Mouse (Mus musculus): ENCODE results near the gene Aim2. TPM values are rescaled to one million over a fixed set of nuclear protein-coding genes. Genes with fewer than 3 reads are reported as not detected.

Aim2 gene
- polyA plus RNA-seq, 1 experiment from 2014 or later, result 3.5 TPM

- H3K4me3 ChIP-seq (replicated peaks; ENCODE audit: low read depth, low read length), result no peak overlapping the region
- H3K4me2 ChIP-seq (ENCODE audit: low read length), result no peak overlapping the region
- no peaks in the 10 kb centered on the region for H3K36me3 ChIP-seq (ENCODE audit: insufficient read depth, low read length)
- H3K27me3 ChIP-seq (ENCODE audit: insufficient read depth, low read length), result no peaks in the 10 kb centered on the region
- TF ChIP-seq CTCF (IDR thresholded peaks at IDR 0.05; ENCODE audit: low read depth), result no peak
- no peak overlapping the region for H3K27ac ChIP-seq
- ATAC-seq (replicated peaks; ENCODE audit: low FRiP score, low read depth), result no peak
- no peaks in the 10 kb centered on the region for H3K4me1 ChIP-seq (replicated peaks; ENCODE audit: insufficient read depth, low read length)
- no peak overlapping the region for H3K9ac ChIP-seq (ENCODE audit: low read depth, low read length)
- 66% methylated on average over 5 of the region's 5 CpGs for WGBS
- no peak for DNase-seq (ENCODE audit: low spot score)
- H3K9me3 ChIP-seq (replicated peaks; ENCODE audit: low read length), result no peaks in the 10 kb centered on the region
Observed at GRCm38 (mm10) chr1:173329743-173330142, 20.9 kb upstream of the Aim2 start.

DNA sequence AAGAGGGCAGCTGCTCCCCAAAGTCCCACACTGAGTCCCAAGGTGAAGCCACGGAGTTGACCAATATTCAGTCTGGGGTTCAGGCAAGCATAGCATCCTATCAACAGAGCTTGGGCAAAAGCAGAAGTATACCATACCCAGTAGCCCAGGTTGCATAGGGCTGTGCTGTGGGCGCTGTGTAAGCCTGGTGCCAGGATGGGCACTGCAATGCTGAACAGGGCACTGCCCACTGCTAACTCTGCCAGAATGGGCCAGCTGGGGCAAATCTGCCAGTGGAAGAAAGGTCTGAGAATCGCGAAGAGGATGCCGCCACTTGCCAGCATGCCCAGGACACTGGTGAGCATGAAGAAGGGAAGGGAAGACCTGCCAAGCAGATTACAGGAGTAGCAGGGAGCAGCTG, 18.3 kb upstream of the Aim2 start:
- no peak overlapping the region for H3K9ac ChIP-seq (ENCODE audit: low read depth, low read length)
- no peak overlapping the region for H3K27ac ChIP-seq
- H3K4me1 ChIP-seq (replicated peaks; ENCODE audit: insufficient read depth, low read length), result no peaks in the 10 kb centered on the region
- ATAC-seq (replicated peaks; ENCODE audit: low FRiP score, low read depth) (no peak), DNase-seq (ENCODE audit: low spot score) (no peak)
- no peak overlapping the region for H3K4me3 ChIP-seq (replicated peaks; ENCODE audit: low read depth, low read length)
- no peaks in the 10 kb centered on the region for H3K9me3 ChIP-seq (replicated peaks; ENCODE audit: low read length)
- H3K36me3 ChIP-seq (ENCODE audit: insufficient read depth, low read length), result no peaks in the 10 kb centered on the region
- no peak for TF ChIP-seq CTCF (IDR thresholded peaks at IDR 0.05; ENCODE audit: low read depth)
- H3K27me3 ChIP-seq (ENCODE audit: insufficient read depth, low read length), result no peaks in the 10 kb centered on the region
- no peak overlapping the region for H3K4me2 ChIP-seq (ENCODE audit: low read length)
- 91% methylated on average over 5 of the region's 5 CpGs for WGBS

DNA sequence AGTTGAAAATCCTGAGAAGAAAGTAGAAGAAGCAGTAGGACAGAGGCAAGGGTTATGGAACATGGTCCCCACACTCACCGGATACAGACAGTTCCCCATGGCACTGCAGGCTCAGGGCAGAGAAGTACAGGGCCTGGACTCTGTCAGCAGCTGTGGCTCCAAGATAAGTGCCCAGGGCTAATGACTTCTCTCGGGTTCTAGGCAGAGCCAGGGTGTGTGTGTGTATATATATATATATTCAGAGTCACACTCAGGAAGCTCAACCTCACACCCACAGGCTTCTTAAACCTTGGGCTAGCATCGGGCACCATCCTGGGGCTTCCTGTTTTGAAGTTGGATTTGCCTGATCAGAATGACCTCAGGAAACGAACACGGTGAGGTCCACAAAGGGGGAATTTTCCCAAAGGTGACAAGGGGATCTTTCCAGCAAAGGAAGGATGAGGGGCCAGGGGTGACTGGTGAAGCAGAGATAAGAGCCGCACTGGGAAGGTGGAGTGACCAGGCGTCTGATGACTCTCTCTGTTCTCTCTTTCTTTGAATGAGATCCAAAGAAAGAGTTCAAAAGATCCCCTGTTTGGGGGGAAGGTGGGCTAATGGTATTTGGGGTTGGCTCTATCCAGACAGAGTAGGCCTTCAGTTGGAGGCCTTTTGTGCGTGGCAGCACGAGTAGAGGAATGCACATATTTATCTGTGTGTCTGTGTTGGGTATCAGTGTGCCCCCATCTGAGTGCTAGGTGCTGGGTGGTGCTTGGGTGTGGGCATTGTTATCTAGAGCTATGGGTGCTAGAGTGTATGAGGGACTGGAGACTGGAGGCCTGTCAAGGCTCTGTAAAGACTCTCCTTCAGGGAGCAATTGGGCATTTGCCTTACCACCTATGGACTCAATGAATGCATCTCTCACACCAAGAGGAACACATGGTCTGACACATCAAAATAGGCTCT, 17.1 kb upstream of the Aim2 start, which contains the start of gene Ackr1:
Ackr1 (minus strand) TSS at position 439 of the 942 bp plus-strand sequence.
- Histone ChIP-seq H3K4me3 (replicated peaks; ENCODE audit: low read depth, low read length) (no peak within 1 kb of the TSS), H3K9me3 (replicated peaks; ENCODE audit: low read length) (no peaks in the 10 kb centered on the region), H3K9ac (ENCODE audit: low read depth, low read length) (no peak within 1 kb of the TSS), H3K4me2 (ENCODE audit: low read length) (no peak within 1 kb of the TSS), H3K27me3 (ENCODE audit: insufficient read depth, low read length) (no peaks in the 10 kb centered on the region), H3K27ac (no peak within 1 kb of the TSS), H3K4me1 (replicated peaks; ENCODE audit: insufficient read depth, low read length) (no peaks in the 10 kb centered on the region), H3K36me3 (ENCODE audit: insufficient read depth, low read length) (no peaks in the 10 kb centered on the region)
- WGBS, result 54% methylated on average over 9 of the region's 9 CpGs
- TF ChIP-seq CTCF (IDR thresholded peaks at IDR 0.05; ENCODE audit: low read depth), result no peak
- no peak for DNase-seq (ENCODE audit: low spot score)
- ATAC-seq (replicated peaks; ENCODE audit: low FRiP score, low read depth), result no peak

DNA sequence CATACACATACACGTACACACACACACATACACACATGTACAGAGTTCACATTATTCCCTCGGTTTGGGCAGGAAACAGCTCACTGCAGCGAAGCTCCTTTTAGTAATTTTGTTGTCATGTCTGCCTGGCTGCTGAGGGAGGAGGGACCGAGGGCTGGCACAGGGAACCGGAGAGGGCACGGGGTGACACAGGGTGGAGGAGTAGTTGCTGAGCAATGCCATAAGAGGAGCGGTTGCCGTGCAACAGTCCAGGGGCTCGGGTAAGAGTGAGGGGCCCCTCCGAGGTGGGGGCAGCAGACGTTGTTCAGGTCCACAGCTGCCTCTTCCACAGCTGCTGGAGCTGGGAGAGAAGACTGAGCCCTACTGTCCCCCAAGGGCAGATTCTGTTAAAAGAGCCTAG, 14.8 kb upstream of the Aim2 start:
- Histone ChIP-seq H3K4me3 (replicated peaks; ENCODE audit: low read depth, low read length) (no peak overlapping the region), H3K36me3 (ENCODE audit: insufficient read depth, low read length) (no peaks in the 10 kb centered on the region), H3K9ac (ENCODE audit: low read depth, low read length) (no peak overlapping the region), H3K27ac (no peak overlapping the region), H3K4me2 (ENCODE audit: low read length) (no peak overlapping the region), H3K4me1 (replicated peaks; ENCODE audit: insufficient read depth, low read length) (no peaks in the 10 kb centered on the region), H3K27me3 (ENCODE audit: insufficient read depth, low read length) (no peaks in the 10 kb centered on the region), H3K9me3 (replicated peaks; ENCODE audit: low read length) (no peaks in the 10 kb centered on the region)
- no peak for DNase-seq (ENCODE audit: low spot score)
- no peak for ATAC-seq (replicated peaks; ENCODE audit: low FRiP score, low read depth)
- WGBS, result 41% methylated on average over 11 of the region's 11 CpGs
- TF ChIP-seq CTCF (IDR thresholded peaks at IDR 0.05; ENCODE audit: low read depth), result no peak

DNA sequence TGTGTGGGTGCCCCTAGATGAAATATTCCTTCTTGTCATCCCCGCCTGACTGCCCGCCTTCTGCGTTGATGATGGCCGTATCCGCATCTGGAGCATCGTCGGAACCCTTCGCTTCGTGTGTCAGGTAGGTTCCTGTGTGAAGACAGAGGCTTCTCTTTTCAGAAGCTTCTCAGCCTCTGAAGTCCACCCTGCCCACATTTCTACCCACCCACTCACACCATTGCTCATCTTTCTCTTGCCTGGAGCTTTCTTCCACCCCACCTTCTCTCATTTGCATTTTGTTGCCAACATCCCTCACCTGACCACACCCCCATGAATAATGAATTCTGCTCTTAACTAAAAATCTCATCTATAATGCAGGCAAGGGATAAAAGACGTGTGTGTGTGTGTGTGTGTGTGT, 13.7 kb upstream of the Aim2 start:
- Histone ChIP-seq H3K4me1 (replicated peaks; ENCODE audit: insufficient read depth, low read length) (no peaks in the 10 kb centered on the region), H3K4me3 (replicated peaks; ENCODE audit: low read depth, low read length) (no peak overlapping the region), H3K36me3 (ENCODE audit: insufficient read depth, low read length) (no peaks in the 10 kb centered on the region), H3K4me2 (ENCODE audit: low read length) (no peak overlapping the region), H3K27me3 (ENCODE audit: insufficient read depth, low read length) (no peaks in the 10 kb centered on the region), H3K27ac (no peak overlapping the region), H3K9me3 (replicated peaks; ENCODE audit: low read length) (no peaks in the 10 kb centered on the region), H3K9ac (ENCODE audit: low read depth, low read length) (no peak overlapping the region)
- TF ChIP-seq CTCF (IDR thresholded peaks at IDR 0.05; ENCODE audit: low read depth), result no peak
- ATAC-seq (replicated peaks; ENCODE audit: low FRiP score, low read depth) (no peak), DNase-seq (ENCODE audit: low spot score) (no peak)
- WGBS, result 92% methylated on average over 10 of the region's 10 CpGs

DNA sequence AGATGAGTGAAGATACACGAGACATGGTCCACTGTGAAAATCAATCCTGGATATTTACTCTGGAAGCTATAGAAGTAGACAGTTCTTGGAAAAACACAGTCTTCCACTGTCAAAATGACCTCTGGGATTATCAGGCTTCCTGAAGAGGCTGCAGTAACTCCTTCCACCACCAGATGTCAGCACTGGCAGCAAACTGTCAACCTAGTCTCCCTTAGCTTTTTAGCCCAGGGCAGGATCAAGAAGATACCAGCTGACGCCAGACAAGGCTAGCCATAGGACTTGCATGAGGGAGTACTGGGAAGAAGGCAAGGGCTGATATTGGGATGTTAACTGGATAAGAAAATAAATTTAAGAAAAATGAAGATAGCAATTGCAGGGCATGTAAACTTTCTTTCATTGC, 11.1 kb upstream of the Aim2 start:
- H3K4me3 ChIP-seq (replicated peaks; ENCODE audit: low read depth, low read length), result no peak overlapping the region
- H3K9ac ChIP-seq (ENCODE audit: low read depth, low read length), result no peak overlapping the region
- no peaks in the 10 kb centered on the region for H3K27me3 ChIP-seq (ENCODE audit: insufficient read depth, low read length)
- peak; percentile 67 for DNase-seq (ENCODE audit: low spot score)
- no peaks in the 10 kb centered on the region for H3K4me1 ChIP-seq (replicated peaks; ENCODE audit: insufficient read depth, low read length)
- ATAC-seq (replicated peaks; ENCODE audit: low FRiP score, low read depth), result no peak
- WGBS, result 2% methylated on average over 2 of the region's 2 CpGs
- TF ChIP-seq CTCF (IDR thresholded peaks at IDR 0.05; ENCODE audit: low read depth), result peak; percentile 90
- H3K36me3 ChIP-seq (ENCODE audit: insufficient read depth, low read length), result no peaks in the 10 kb centered on the region
- no peaks in the 10 kb centered on the region for H3K9me3 ChIP-seq (replicated peaks; ENCODE audit: low read length)
- H3K27ac ChIP-seq, result no peak overlapping the region
- no peak overlapping the region for H3K4me2 ChIP-seq (ENCODE audit: low read length)

All from kidney, postnatal 0 days (tissue).